Mouse (Mus musculus): ENCODE results near the gene D8Ertd738e.

The D8Ertd738e gene

GRCm38 (mm10) chr8:84202466-84202865 is 47.1 kb downstream of the D8Ertd738e start:
- no peak for DNase-seq (ENCODE audit: low spot score)

DNA sequence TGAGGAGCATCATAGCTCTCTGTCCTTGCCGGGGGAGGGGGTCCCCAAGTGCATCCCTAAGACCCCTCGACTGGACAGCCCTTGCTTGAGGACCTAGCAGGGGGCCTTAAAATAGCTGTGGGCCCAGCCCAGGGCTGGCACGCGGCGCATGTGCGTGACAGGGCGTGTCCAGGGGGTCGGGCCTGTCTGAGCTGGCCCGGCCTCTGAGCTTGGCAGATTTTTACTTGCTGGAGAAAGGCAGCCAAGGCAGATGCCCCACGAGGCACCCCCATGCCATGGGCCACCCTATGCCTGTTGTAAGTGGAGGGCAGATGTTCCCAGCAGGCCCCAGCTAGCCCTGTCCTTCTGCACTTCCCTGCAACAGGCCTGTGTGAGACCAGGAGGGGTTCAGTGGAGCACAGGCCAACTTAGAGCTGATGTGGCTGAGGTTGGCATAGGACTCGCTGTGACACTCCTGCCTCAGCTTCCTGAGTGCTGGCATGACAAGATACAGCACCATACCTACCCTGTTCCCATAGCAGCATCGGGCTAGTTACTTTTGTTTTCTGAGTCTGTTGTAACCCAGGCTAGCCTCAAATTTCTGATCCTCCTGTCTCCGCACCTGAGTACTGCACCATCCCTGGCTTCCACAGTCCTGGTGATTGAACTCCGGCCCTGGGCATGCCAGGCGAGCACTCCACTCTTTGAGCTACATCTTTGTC is 47.8 kb downstream of the D8Ertd738e start:
- DNase-seq (ENCODE audit: low spot score): peak; percentile 68

DNA sequence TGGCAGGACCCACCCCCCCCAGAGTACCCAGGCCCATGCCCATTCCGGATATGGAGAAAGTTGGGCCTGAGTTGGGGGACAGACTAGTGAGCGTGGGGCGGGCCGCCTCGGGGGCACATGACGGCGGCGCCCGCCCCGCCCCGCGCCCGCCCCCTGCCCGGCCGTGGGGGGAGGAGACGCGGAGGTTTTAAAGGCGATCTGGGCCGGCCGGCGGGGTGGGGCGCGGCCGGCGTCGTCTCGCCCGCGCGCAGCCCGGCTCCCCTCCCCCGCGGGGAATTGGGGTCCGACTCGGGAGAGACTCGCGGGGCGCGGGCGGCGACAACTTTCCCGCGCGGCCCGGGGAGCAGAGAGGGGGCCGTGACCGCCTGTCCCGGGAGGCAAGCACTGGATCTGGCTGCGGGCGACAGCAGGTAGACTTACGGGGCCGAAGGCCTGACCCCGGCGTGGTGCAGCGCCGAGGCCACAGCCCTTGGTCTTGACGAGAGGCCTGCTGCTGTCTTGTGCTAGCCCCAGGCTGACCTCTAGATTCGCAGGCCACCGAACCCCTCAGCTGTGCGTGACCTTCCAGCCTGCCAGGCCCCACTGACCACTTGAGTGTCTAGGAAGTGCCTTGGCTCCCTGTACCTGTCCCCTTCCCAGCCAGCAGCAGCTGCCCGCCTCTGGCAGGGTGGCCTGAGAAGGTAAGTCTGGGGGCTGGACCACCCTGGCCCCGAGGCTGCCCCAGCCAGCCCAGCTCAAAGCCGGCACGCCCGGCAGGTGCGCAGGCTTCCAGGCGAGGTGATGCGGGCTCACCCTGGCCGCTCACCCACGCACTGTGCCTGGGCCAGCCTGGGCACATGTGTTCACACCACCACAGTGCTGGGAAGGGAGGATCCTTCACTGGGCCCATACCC is 48.6 kb downstream of the D8Ertd738e start:
- peak; percentile 85 for DNase-seq (ENCODE audit: low spot score)

- DNase-seq (ENCODE audit: low spot score): peak; percentile 63
These were observed 49.4 kb downstream of the D8Ertd738e start for GRCm38 (mm10) chr8:84200126-84200555.

DNA sequence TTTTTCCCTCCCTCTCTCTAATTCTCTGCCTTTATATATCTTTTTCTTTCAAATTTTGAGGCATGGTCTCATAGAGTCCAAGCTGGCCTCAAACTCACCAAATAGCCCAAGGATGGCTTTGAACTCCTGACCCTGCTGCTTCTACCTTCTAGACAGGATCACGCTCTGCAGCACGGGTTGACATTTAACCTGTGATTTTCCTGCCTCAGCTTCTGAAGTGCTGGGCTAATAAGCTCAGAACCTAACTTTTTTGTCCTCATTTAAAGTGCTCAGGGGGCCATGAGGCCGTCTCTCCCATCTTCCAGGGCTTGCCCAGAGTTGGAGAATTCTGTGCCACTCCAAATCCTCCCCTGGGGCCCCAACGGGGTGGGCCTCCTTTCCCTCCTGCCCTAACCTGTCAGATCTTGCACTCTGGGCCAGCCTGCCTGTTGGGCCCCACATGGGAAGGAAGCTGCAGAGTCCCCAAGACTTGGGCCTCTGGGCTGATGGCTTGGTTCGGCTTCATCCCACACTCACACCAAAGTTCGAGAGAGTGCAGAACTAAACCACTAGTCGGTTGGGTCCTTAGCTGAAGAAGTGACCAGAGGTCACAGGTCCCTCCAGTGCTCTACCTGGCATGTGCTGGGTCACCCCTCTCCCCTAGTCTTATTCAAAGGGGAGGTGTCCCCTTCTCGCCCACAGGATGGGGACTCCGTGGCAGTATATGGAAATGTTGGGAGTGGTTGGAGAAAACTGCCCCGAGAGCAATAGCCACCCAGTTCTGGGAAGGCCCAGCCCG is 50.0 kb downstream of the D8Ertd738e start:
- no peak for DNase-seq (ENCODE audit: low spot score)

DNA sequence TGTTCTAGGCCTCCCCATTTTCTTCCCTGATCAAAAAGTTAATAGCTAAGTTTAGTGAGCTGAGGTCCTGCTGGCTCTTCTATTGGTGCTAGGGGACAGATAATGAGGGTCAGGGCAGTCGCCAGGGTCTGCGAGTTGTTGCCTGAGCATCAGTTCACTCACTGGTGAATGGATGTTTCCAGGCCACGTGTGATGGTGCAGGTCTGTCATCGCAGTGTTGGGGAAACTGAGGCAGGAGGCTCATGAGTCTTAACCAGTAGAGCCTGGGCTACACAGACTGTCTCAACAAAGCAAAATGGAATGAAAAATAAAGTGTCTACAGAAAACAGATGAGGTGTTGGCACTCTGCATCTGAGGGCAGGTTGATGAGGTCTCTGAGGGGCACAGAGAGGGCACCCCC is 50.6 kb downstream of the D8Ertd738e start:
- no peak for DNase-seq (ENCODE audit: low spot score)

- DNase-seq (ENCODE audit: low spot score): peak; percentile 86
These were observed 51.4 kb downstream of the D8Ertd738e start for GRCm38 (mm10) chr8:84197922-84198774.

GRCm38 (mm10) chr8:84197141-84197921 is 52.2 kb downstream of the D8Ertd738e start:
- peak; percentile 88 for DNase-seq (ENCODE audit: low spot score)

All from testis, postnatal 10 days (tissue).